Mouse (Mus musculus): ENCODE measurements around the gene Surf6.
"Not testable (repeated sequence)": the region's sequence is repeated elsewhere in the genome, so short reads cannot be mapped to it uniquely, and the experiment has no call there.

Gene Surf6

GRCm38 (mm10) chr2:26913416-26914147, 10.9 kb upstream of the Surf6 start:
- no peak for DNase-seq (ENCODE audit: low read depth, low spot score)

- no peak for DNase-seq (ENCODE audit: low read depth, low spot score)
These were observed 9.6 kb upstream of the Surf6 start for GRCm38 (mm10) chr2:26912253-26912770.

GRCm38 (mm10) chr2:26910994-26911765, 8.5 kb upstream of the Surf6 start:
- peak; percentile 71 for DNase-seq (ENCODE audit: low read depth, low spot score)

- peak; percentile 99 for DNase-seq (ENCODE audit: low read depth, low spot score)
These were observed 7.7 kb upstream of the Surf6 start, which contains the start of the genes Med22 and Rpl7a for GRCm38 (mm10) chr2:26910124-26910993. TSS of gene Med22 (minus strand) at chr2:26910677. TSS of gene Rpl7a (plus strand) at chr2:26910764.

GRCm38 (mm10) chr2:26909387-26909784, 6.7 kb upstream of the Surf6 start:
- no peak for DNase-seq (ENCODE audit: low read depth, low spot score)

- DNase-seq (ENCODE audit: low read depth, low spot score) = peak; percentile 41
These were observed 6.2 kb upstream of the Surf6 start for GRCm38 (mm10) chr2:26908710-26909386.

- peak; percentile 73 for DNase-seq (ENCODE audit: low read depth, low spot score)
These were observed 4.4 kb upstream of the Surf6 start for GRCm38 (mm10) chr2:26907109-26907508.

GRCm38 (mm10) chr2:26906431-26906830, 3.8 kb upstream of the Surf6 start:
- DNase-seq (ENCODE audit: low read depth, low spot score) = no peak

- no peak for DNase-seq (ENCODE audit: low read depth, low spot score)
These were observed 3.3 kb upstream of the Surf6 start for GRCm38 (mm10) chr2:26905936-26906335.

GRCm38 (mm10) chr2:26903311-26903710, 632 bp upstream of the Surf6 start:
- DNase-seq (ENCODE audit: low read depth, low spot score) = no peak

GRCm38 (mm10) chr2:26901834-26902400, 762 bp downstream of the Surf6 start:
- no peak for DNase-seq (ENCODE audit: low read depth, low spot score)

GRCm38 (mm10) chr2:26900731-26901130, 1.9 kb downstream of the Surf6 start:
- DNase-seq (ENCODE audit: low read depth, low spot score) = no peak

- DNase-seq (ENCODE audit: low read depth, low spot score) = no peak
These were observed 6.8 kb downstream of the Surf6 start for GRCm38 (mm10) chr2:26895898-26896297.

GRCm38 (mm10) chr2:26886170-26886569, 16.5 kb downstream of the Surf6 start:
- not testable (repeated sequence) for DNase-seq (ENCODE audit: low read depth, low spot score)

- DNase-seq (ENCODE audit: low read depth, low spot score) = not testable (repeated sequence)
These were observed 17.1 kb downstream of the Surf6 start for GRCm38 (mm10) chr2:26885541-26885940.

- DNase-seq (ENCODE audit: low read depth, low spot score) = no peak
These were observed 24.1 kb downstream of the Surf6 start for GRCm38 (mm10) chr2:26878571-26878970.

GRCm38 (mm10) chr2:26870666-26871065, 32.0 kb downstream of the Surf6 start:
- DNase-seq (ENCODE audit: low read depth, low spot score) = no peak

- no peak for DNase-seq (ENCODE audit: low read depth, low spot score)
These were observed 37.8 kb downstream of the Surf6 start, which contains the start of gene Abo for GRCm38 (mm10) chr2:26864879-26865278. TSS of gene Abo (minus strand) at chr2:26864979.

GRCm38 (mm10) chr2:26862856-26863255, 39.8 kb downstream of the Surf6 start:
- no peak for DNase-seq (ENCODE audit: low read depth, low spot score)

GRCm38 (mm10) chr2:26847706-26848105, 55.0 kb downstream of the Surf6 start:
- peak; percentile 59 for DNase-seq (ENCODE audit: low read depth, low spot score)
